Mouse (Mus musculus): ENCODE results near the gene Cgref1.

DNA sequence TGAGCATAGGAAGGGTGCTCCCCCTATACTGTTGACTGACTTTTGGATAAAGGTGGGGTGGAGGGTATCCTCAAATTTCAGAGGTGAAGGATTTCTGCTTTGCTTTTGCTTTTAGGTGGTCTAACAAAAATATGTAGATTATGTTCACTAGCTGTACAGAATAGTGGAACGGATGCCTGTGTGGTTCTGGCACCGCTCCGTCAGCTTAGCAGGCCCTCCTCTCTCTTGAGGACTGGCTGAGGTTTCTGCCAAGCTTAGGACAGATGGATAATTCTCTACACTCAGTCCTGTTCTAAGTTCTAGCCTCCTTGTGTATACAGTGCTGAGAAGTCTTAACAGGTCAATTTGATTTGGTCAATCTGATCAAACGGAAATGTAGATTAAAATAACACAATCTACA lies 5.1 kb upstream of the Cgref1 start:
- TF ChIP-seq EP300 (IDR thresholded peaks at IDR 0.05; ENCODE audit: low read depth) (no peak), CTCF (IDR thresholded peaks at IDR 0.05; ENCODE audit: low read depth) (no peak)
